Mouse (Mus musculus) lung, embryonic 15.5 days (tissue): Measurements from ENCODE around the gene Borcs5. TPM values are rescaled to one million over a fixed set of nuclear protein-coding genes. Genes with fewer than 3 reads are reported as not detected.

Experiments
- ATAC-seq: fragments of 200-750 bp; cut with Nextera tagmentation; 2 replicates; pipeline ENCODE4 v1.8.0; 2017; ENCODE audit warnings: moderate number of reproducible peaks, borderline replicate concordance; ENCODE audit not compliant: low FRiP score, low TSS enrichment; ENCODE audit errors: extremely low read depth
- H3K27ac ChIP-seq: fragments of 300-500 bp; sonication (generic); 2 replicates; pipeline ENCODE4 v1.5.1; 2015; ENCODE audit warnings: moderate library complexity, mild to moderate bottlenecking, inconsistent platforms
- H3K27me3 ChIP-seq: fragments of 300-500 bp; sonication (generic); 2 replicates; pipeline ENCODE4 v1.6.1; 2015; ENCODE audit warnings: inconsistent platforms
- H3K36me3 ChIP-seq: fragments of 300-500 bp; sonication (generic); 2 replicates; pipeline ENCODE4 v1.6.1; 2015; ENCODE audit warnings: inconsistent platforms
- H3K4me1 ChIP-seq: fragments of 300-500 bp; sonication (generic); 2 replicates; pipeline ENCODE4 v1.6.1; 2015; ENCODE audit warnings: inconsistent platforms
- H3K4me2 ChIP-seq: fragments of 300-500 bp; sonication (generic); 2 replicates; pipeline ENCODE4 v1.6.1; 2015; ENCODE audit warnings: inconsistent platforms, mild to moderate bottlenecking, moderate library complexity
- H3K4me3 ChIP-seq: fragments of 300-500 bp; sonication (generic); 2 replicates; pipeline ENCODE4 v1.5.1; 2015; ENCODE audit warnings: mild to moderate bottlenecking, inconsistent platforms
- H3K9ac ChIP-seq: fragments of 300-500 bp; sonication (generic); 2 replicates; pipeline ENCODE4 v1.6.1; 2015; ENCODE audit warnings: inconsistent platforms
- H3K9me3 ChIP-seq: fragments of 300-500 bp; sonication (generic); 2 replicates; pipeline ENCODE4 v1.6.1; 2016; ENCODE audit warnings: inconsistent platforms
- WGBS: fragments of 180-500 bp; shearing (Covaris S2); methylation state at CpG from one replicate; pipeline ENCODE4 v1.1.7; 2015; 5-methylcytosine and 5-hydroxymethylcytosine counted together
- polyA plus RNA-seq: library from polyadenylated mRNA; unstranded; fragments of >200 nt; fragmentation: Nextera tagmentation; extraction: Ambion mirVana; gene quantifications from 2 replicates; pipeline ENCODE4 v1.2.1, GENCODE M21; 2015

The Borcs5 gene
- polyA plus RNA-seq, 1 experiment from 2014 or later, result 15.9 TPM

DNA sequence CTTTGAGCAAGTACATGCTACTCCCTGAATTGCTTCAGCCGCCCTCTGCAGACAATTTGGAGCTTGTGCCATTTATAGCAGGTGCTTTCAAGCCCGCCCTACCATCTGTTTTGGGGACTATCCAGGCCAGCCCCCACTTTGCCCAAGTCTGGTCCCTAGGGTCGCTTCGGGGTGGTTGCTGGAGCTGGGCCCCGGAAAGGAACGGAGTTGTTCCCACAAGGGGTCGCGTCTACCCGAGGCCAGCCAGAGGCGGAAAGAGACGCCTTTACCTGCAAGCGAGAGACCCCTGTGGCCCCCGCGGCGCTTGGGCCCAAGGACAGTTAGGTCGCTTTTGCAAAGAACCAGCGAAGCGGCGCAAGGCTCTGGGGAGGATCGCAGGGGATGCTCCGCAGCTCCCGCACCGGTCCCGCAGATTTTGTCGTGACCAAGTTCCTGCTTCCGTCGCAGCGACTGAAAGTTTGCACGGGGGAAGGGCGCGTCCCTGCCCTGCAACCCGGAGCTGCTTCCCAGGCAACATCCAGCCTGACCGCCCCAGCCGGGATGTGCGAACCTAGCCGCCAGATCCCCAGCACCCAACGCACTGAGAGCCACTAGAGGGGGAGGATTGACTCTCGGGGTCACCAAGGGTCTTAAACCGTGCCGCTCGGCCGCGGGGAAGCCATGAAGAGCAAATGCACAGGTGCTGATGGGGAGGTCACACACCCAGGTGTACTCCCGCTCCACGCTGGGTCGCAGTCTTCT, 7.2 kb upstream of the Borcs5 start, which contains the start of gene Mansc1:
Mansc1 (minus strand) TSS at position 542 of the 741 bp plus-strand sequence.
- Histone ChIP-seq H3K36me3 (no peaks in the 10 kb centered on the region), H3K9ac (peak within 1 kb of the TSS; percentile 60), H3K4me2 (peak within 1 kb of the TSS; percentile 85), H3K4me1 (peaks cover 10% of the 10 kb centered on the region), H3K27me3 (peaks cover 10% of the 10 kb centered on the region; the same call in 1 of the 2 replicates), H3K27ac (peak within 1 kb of the TSS; percentile 13), H3K4me3 (peak within 1 kb of the TSS; percentile 55), H3K9me3 (no peaks in the 10 kb centered on the region)
- peak; percentile 60 for ATAC-seq
- 1% methylated on average over 46 of the region's 46 CpGs for WGBS

DNA sequence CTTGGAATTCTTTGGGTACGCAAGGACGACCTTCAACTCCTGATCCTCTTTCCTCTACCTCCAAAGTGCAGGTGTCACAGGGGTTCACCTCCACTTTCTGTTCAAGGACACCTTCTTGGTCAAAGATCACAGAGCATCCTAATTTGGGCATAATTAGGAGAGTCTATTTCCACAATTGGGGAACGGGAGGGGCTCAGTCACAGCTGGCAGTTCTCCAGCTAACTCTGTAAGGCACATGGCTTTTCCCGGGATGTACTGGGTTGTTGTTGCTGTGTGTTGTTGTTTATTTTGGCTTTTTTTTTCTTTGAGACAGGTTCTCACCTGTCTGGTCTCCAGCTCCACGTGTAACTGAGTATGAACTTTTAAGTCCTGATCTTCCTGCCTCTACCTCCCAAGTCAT, 6.6 kb upstream of the Borcs5 start:
- H3K4me1 ChIP-seq, result peaks cover 10% of the 10 kb centered on the region
- H3K4me2 ChIP-seq, result peak overlapping the region; percentile 85
- peak overlapping the region; percentile 13; the same call in 1 of the 2 replicates for H3K27ac ChIP-seq
- peaks cover 10% of the 10 kb centered on the region; the same call in 1 of the 2 replicates for H3K27me3 ChIP-seq
- WGBS, result 32% methylated on average over 5 of the region's 5 CpGs
- H3K9me3 ChIP-seq, result no peaks in the 10 kb centered on the region
- H3K4me3 ChIP-seq, result peak overlapping the region; percentile 55
- ATAC-seq, result no peak
- H3K36me3 ChIP-seq, result no peaks in the 10 kb centered on the region
- peak overlapping the region; percentile 60; the same call in 1 of the 2 replicates for H3K9ac ChIP-seq

DNA sequence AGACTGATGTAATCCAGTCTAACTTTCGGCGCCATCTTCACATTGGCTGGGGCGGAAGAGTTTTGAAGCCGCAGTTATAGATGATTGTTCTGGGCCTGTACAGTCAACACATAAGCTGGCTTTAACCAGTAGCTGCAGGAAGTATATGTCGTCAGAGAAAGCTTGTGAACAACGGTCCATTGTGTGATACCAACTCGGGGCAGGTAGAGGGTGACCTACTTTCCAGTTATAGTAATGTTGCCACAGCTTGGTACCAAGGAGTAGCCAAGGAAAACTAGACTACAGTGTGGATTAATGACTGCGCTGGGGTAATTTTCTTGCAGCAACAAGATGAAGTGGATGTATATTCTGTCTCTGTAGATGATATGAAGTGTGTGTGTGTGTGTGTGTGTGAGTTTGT, 5.8 kb upstream of the Borcs5 start:
- no peak for ATAC-seq

DNA sequence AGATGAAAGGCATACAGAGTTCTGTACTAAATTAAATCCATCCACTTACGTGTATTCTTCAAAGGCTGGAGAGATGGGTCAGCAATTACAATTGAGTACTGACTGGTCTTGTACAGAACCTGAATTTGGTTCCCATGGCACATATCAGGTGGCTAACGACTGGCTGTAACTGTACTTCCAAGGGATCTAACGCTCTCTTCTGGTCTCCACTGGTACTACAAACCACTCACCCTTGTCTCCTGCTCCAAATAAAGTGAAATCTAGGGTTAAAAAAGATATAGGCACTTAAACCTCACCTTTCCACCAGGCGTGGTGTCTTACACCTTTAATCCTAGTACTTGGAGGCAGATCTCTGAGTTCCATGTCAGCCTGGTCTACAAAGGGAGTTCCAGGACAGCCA, 2.8 kb upstream of the Borcs5 start:
- no peak for ATAC-seq
- Histone ChIP-seq H3K4me3 (no peak overlapping the region), H3K36me3 (no peaks in the 10 kb centered on the region), H3K4me1 (peaks cover 12% of the 10 kb centered on the region), H3K4me2 (no peak overlapping the region), H3K9me3 (no peaks in the 10 kb centered on the region), H3K9ac (no peak overlapping the region), H3K27ac (no peak overlapping the region), H3K27me3 (peaks cover 10% of the 10 kb centered on the region; the same call in 1 of the 2 replicates)
- WGBS, result 58% methylated on average over 4 of the region's 4 CpGs

More for the DNA sequence above, 5.8 kb upstream of the Borcs5 start:
- Histone ChIP-seq H3K27me3 (peaks cover 10% of the 10 kb centered on the region; the same call in 1 of the 2 replicates), H3K9me3 (no peaks in the 10 kb centered on the region), H3K9ac (no peak overlapping the region), H3K36me3 (no peaks in the 10 kb centered on the region), H3K4me3 (no peak overlapping the region), H3K4me1 (peaks cover 10% of the 10 kb centered on the region), H3K4me2 (no peak overlapping the region), H3K27ac (no peak overlapping the region)
- 72% methylated on average over 8 of the region's 8 CpGs for WGBS

DNA sequence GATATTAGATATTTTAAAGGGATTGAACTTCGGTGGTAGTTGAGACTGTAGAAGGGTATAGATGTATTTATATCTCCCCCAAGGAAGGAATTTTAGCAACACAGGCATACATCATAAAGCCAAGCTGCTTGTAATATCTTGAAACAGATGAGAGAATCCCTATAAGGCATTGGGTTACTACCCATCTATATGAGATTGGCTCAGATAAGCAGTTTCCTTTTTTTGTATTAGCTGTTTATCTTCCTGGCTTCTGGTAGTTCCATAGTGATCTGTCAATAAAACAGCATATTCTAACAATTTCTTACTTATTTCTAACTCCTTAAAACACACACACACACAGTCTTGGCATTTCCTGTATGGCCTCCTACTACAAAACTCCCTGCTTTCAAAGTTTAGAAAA, 590 bp downstream of the Borcs5 start:
- ATAC-seq, result no peak
- H3K27me3 ChIP-seq, result no peaks in the 10 kb centered on the region
- 88% methylated on average over 1 of the region's 1 CpGs for WGBS
- H3K4me2 ChIP-seq, result no peak overlapping the region
- H3K27ac ChIP-seq, result no peak overlapping the region
- H3K4me1 ChIP-seq, result peaks cover 9% of the 10 kb centered on the region; the same call in 1 of the 2 replicates
- no peak overlapping the region for H3K4me3 ChIP-seq
- no peaks in the 10 kb centered on the region for H3K9me3 ChIP-seq
- no peaks in the 10 kb centered on the region for H3K36me3 ChIP-seq
- no peak overlapping the region for H3K9ac ChIP-seq

DNA sequence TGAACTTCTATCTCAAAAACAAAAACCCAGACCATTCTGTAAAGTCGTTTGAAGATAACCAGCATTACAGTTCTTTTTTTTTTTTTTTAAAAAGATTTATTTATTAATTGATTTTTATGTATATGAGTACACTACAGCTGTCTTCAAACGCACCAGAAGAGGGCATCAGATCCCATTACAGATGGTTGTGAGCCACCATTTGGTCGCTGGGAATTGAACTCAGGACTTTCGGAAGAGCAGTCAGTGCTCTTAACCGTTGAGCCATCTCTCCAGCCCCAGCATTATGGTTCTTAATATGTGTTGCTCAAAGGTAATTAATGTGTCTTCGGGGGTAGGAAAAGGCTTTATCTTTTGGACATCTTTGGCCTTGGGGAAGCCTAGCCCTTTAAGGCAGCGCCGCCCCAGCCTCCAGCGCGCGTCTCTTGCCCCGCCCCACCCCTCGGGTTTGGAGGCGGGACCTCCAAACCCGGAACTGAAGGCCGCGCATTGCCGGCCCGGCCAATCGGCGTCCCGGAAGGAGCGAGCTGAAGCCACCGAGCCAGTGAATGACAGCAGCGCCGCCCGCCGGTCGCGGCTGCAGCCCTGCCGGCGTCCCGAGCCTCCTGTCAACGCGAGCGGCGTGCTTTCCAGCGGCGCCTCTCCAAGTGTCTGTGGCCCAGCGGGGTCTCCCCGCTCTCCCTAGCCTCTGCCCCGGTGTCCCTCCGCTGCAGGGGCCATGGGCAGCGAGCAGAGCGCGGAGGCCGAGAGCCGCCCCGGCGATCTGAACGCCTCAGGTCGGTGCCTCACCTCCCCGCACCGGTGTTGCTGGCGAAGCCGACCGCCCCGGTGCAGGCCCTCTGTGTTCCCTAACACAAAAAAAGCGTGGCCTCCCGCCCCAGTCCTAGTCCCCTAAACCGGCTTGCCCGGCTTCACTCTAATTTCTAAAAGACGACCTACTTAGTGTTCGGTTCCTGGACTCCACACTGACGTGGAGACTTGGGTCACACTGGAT, 1.5 kb downstream of the Borcs5 start:
- peaks cover 9% of the 10 kb centered on the region; the same call in 1 of the 2 replicates for H3K4me1 ChIP-seq
- ATAC-seq, result peak; percentile 99
- no peaks in the 10 kb centered on the region for H3K36me3 ChIP-seq
- H3K4me2 ChIP-seq, result peak overlapping the region; percentile 72
- no peaks in the 10 kb centered on the region for H3K27me3 ChIP-seq
- H3K4me3 ChIP-seq, result peak overlapping the region; percentile 81
- peak overlapping the region; percentile 38; the same call in 1 of the 2 replicates for H3K27ac ChIP-seq
- peak overlapping the region; percentile 76 for H3K9ac ChIP-seq
- WGBS, result 2% methylated on average over 65 of the region's 65 CpGs
- H3K9me3 ChIP-seq, result no peaks in the 10 kb centered on the region

DNA sequence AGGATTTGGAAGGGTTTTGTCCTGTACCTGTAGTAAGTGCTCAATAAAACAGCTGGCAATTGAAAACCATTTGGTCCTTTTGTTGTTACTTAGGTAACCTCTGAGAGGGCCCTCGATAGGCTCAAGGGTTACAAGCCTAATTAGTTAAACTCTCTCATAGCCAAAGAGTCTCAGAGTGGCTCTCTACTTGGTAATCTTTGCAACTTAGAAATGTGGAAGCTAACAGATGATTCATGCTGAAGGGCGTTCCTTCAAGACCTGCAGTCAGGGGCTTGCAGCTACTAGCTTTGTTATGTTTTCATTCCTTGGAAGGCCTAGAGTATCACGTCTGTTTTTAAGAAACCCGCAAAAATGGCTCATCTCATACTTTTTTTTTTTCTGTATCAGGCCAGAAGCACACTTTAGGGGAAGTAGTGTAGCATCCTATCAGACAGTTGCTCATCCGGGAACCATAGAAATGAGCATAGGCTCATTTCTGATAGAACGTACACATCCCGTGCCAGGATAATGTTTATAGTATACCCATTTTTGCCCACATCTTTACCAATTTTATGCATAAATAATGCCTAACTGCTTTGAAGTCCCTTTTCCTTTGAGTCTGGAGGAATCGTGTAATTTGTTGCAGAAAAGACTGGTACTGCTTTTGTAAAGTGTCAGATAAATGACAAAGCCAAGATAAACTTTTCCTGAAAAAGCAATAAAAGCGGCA, 2.6 kb downstream of the Borcs5 start:
- Histone ChIP-seq H3K4me3 (peak overlapping the region; percentile 81), H3K27me3 (no peaks in the 10 kb centered on the region), H3K27ac (no peak overlapping the region), H3K4me1 (peaks cover 9% of the 10 kb centered on the region; the same call in 1 of the 2 replicates), H3K9ac (no peak overlapping the region; the same call in 1 of the 2 replicates), H3K9me3 (no peaks in the 10 kb centered on the region), H3K36me3 (no peaks in the 10 kb centered on the region), H3K4me2 (peak overlapping the region; percentile 72)
- WGBS, result 55% methylated on average over 9 of the region's 9 CpGs
- ATAC-seq, result no peak

DNA sequence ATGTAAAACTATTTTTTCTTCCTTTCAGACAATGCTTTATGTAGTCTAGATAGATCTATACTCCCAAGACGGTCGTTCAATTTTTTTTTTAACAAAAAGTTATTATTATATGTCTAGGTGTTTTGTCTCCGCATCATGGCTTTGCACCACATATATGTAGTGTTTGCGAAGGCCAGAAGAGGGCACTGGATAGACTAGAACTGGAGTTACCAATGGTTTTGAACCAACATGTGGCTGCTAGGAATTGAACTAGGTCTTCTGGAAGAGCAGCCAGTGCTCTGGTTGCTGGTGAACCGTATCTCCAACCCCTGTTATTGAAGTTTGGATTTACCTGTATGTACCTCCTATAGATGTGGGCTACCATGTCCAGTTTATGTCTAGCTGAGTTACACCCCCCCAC, 4.0 kb downstream of the Borcs5 start:
- H3K4me1 ChIP-seq, result peaks cover 9% of the 10 kb centered on the region; the same call in 1 of the 2 replicates
- no peaks in the 10 kb centered on the region for H3K9me3 ChIP-seq
- no peak overlapping the region for H3K4me3 ChIP-seq
- ATAC-seq, result no peak
- H3K27me3 ChIP-seq, result no peaks in the 10 kb centered on the region
- H3K4me2 ChIP-seq, result no peak overlapping the region
- H3K27ac ChIP-seq, result no peak overlapping the region
- 86% methylated on average over 5 of the region's 5 CpGs for WGBS
- H3K9ac ChIP-seq, result no peak overlapping the region
- no peaks in the 10 kb centered on the region for H3K36me3 ChIP-seq

DNA sequence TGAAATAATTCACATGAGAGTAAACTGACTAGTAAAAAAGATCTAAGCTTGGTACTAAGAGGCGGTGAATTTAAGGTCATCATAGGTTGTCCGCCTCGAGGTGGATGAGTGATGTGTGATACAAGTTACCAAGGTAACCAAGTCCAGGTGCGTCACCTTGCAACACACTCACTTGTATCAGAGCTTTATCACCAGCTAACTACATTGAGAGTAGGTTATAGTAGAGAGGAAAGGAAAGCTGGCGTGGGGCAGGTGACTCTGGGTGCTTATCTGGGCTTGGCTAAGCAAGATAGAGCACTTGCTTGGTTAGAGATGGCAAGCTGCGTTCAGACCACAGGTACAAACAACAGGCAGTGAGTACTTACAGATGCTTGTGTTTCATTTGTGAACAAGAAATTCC, 7.5 kb downstream of the Borcs5 start:
- no peak for ATAC-seq
- Histone ChIP-seq H3K9ac (no peak overlapping the region), H3K27ac (no peak overlapping the region), H3K4me2 (no peak overlapping the region), H3K4me1 (peaks cover 3% of the 10 kb centered on the region; the same call in 1 of the 2 replicates), H3K36me3 (no peaks in the 10 kb centered on the region), H3K9me3 (no peaks in the 10 kb centered on the region), H3K27me3 (no peaks in the 10 kb centered on the region), H3K4me3 (no peak overlapping the region)
- WGBS, result 75% methylated on average over 6 of the region's 6 CpGs

DNA sequence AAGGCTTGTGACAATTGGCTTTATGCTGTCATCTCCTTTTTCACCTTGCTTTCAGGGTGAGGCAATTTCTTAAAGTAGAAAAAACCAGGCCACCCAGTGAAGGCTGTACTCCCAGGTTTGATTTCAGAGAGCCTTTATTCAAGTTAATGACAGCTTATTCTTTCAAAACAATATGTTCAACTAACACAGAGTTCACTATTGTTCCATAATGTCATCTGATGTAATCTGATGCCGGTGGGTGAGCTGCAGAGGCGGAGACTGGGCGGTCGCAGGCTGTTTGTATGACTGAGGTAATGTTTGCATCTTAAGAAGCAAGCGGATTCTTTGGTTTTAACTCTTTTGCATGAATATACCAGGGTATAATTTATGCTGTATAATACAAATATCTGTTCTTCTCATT, 8.3 kb downstream of the Borcs5 start:
- Histone ChIP-seq H3K9me3 (no peaks in the 10 kb centered on the region), H3K9ac (no peak overlapping the region), H3K4me1 (no peaks in the 10 kb centered on the region), H3K36me3 (no peaks in the 10 kb centered on the region), H3K4me2 (no peak overlapping the region), H3K4me3 (no peak overlapping the region), H3K27ac (no peak overlapping the region), H3K27me3 (no peaks in the 10 kb centered on the region)
- 20% methylated on average over 5 of the region's 5 CpGs for WGBS
- ATAC-seq, result no peak; the same call in 1 of the 2 replicates

DNA sequence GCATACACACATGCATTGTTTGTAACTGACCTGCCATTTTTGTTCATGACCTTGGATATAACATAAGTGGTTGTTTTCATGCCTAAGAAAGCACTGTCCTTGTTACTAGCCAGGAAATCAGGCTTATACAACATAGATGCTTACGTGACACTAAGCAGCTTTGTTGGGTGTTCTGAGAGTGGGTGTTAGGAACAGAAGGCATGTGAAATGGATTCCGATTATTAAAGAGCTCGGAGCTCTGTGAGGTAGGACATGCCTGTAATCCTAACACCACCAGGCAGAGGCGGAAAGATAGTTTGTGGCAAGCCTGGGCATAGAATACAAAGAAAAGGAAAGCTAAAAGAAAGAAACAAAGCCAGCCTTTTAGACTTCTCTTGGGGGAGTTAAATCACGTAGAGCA, 9.0 kb downstream of the Borcs5 start:
- Histone ChIP-seq H3K27ac (no peak overlapping the region), H3K4me1 (no peaks in the 10 kb centered on the region), H3K36me3 (no peaks in the 10 kb centered on the region), H3K4me2 (no peak overlapping the region), H3K9me3 (no peaks in the 10 kb centered on the region), H3K9ac (no peak overlapping the region), H3K27me3 (no peaks in the 10 kb centered on the region), H3K4me3 (no peak overlapping the region)
- 86% methylated on average over 5 of the region's 5 CpGs for WGBS
- no peak for ATAC-seq
